Mouse (Mus musculus): Measurements from ENCODE around the gene Fbxw7. TPM values are rescaled to one million over a fixed set of nuclear protein-coding genes. Genes with fewer than 3 reads are reported as not detected.

Fbxw7 gene
- total and polyA plus RNA-seq, 3 experiments, result 5.8 to 27.5 (median 16.8) TPM

DNA sequence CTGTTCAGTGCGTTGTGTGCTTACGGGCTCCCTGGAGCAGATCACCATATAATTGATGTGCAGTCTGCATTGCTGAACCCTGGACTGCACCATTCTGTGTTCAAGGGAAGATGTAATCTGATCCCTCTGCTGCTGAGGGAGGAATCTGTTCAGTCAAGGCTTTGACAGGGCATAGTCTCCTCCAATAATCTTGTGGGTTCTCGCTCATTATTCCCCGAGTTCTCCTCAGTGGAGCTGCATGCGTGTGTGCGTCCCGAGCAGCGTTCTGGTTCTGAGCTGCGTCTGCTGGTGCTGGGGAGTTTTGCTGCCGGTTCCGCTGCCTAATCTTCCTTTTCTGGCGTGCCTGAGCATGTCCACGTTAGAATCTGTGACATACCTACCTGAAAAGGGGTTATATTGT lies 137.1 kb downstream of the Fbxw7 start:
- Histone ChIP-seq H3K36me3 (replicated peaks) (peaks cover 12% of the 10 kb centered on the region), H3K4me1 (ENCODE audit: insufficient read depth, low read depth, low read length) (0 out of 2 replicates have a peak, but pooled peaks cover 5% of the 10 kb centered on the region), H3K9me3 (replicated peaks) (no peaks in the 10 kb centered on the region), H3K4me3 (ENCODE audit: low read depth, low read length) (no peak overlapping the region), H3K27me3 (ENCODE audit: insufficient read depth, low read length) (no peaks in the 10 kb centered on the region)
- no peak for ATAC-seq (ENCODE audit: extremely low read depth, insufficient number of reproducible peaks, low FRiP score, poor library complexity, severe bottlenecking)
- no peak for DNase-seq (ENCODE audit: low spot score)
- TF ChIP-seq POLR2AphosphoS5 (IDR thresholded peaks at IDR 0.05; ENCODE audit: insufficient replicate concordance, low read depth, low read length) (no peak), GATA1 (IDR thresholded peaks at IDR 0.05; ENCODE audit: borderline replicate concordance, low read length) (no peak), TAL1 (conservative IDR thresholded peaks at IDR 0.05; ENCODE audit: low read depth, low read length) (no peak), GATA2 (IDR thresholded peaks at IDR 0.05; ENCODE audit: borderline replicate concordance, low read depth, low read length) (no peak), CTCF (IDR thresholded peaks at IDR 0.05; ENCODE audit: low read depth, low read length) (no peak)

DNA sequence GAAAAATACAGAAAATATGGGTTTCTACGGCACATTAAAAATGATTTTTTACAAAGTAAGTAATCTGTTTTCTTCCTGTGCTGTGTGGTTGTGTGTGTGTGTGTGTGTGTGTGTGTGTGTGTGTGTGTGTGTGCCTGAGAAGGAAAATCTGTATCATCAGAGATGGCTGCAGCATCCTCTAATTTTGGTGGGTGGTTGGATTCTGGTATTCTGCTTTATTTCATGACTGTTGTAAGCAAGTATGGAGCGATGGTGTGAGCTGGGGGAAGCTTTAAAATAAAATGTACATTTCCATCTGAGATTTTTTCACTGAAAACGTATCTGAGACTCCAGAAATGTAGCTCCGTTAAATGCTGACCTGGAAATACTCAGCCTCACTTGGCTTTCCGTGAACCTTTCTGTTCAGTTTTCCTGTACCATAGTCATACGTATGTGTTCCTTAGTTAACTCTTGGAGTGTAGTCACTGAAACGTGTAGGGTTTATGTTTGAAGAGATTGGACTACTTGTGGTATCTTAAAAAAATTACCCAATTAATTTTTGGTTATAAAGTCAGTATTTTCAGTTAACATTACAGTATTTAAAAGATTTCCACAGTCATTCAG lies 137.6 kb downstream of the Fbxw7 start:
- TF ChIP-seq GATA2 (IDR thresholded peaks at IDR 0.05; ENCODE audit: borderline replicate concordance, low read depth, low read length) (no peak), CTCF (IDR thresholded peaks at IDR 0.05; ENCODE audit: low read depth, low read length) (no peak), POLR2AphosphoS5 (IDR thresholded peaks at IDR 0.05; ENCODE audit: insufficient replicate concordance, low read depth, low read length) (no peak), GATA1 (IDR thresholded peaks at IDR 0.05; ENCODE audit: borderline replicate concordance, low read length) (no peak), TAL1 (conservative IDR thresholded peaks at IDR 0.05; ENCODE audit: low read depth, low read length) (no peak)
- Histone ChIP-seq H3K36me3 (replicated peaks) (peaks cover 13% of the 10 kb centered on the region), H3K4me3 (ENCODE audit: low read depth, low read length) (no peak overlapping the region), H3K27me3 (ENCODE audit: insufficient read depth, low read length) (no peaks in the 10 kb centered on the region), H3K4me1 (ENCODE audit: insufficient read depth, low read depth, low read length) (0 out of 2 replicates have a peak, but pooled peaks cover 5% of the 10 kb centered on the region), H3K9me3 (replicated peaks) (no peaks in the 10 kb centered on the region)
- DNase-seq (ENCODE audit: low spot score) (no peak), ATAC-seq (ENCODE audit: extremely low read depth, insufficient number of reproducible peaks, low FRiP score, poor library complexity, severe bottlenecking) (no peak)

DNA sequence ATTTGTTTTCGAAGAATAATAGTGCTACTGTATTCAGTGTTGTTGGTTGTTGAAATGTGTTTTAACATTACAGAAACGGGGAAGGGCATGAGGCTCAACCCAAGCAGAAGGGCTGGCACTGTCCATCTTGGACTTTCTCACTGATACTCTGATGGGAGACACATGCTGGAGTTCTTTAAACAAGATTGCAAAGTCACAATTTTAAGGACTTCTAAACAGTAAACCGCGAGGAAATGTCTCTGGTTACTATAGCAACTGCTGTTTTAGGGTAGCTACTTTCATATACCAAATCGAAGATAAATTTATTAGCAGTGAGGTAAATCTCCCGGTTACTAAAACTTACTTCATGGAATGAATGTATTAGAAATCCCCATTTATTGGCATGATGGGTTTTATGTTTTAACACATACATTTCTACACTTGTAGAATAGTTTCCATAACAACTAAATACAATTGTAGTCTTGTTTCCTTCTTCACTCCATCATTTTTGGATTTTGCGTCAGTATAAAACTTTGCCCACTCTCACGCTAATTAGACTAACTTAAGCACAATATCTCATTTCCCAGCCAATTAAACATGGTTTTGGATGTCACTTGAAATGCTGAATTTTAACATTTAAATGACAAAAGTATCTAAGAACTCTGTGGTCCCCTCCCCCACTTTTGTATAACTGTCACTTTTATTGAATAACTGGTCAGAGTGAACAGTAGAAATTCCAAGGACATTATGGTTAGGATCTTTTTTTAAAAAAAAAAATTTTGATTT lies 140.1 kb downstream of the Fbxw7 start:
- H3K36me3 ChIP-seq (replicated peaks), result peaks cover 25% of the 10 kb centered on the region
- DNase-seq (ENCODE audit: low spot score), result no peak
- ATAC-seq (ENCODE audit: extremely low read depth, insufficient number of reproducible peaks, low FRiP score, poor library complexity, severe bottlenecking), result no peak
- H3K27me3 ChIP-seq (ENCODE audit: insufficient read depth, low read length), result no peaks in the 10 kb centered on the region
- no peak overlapping the region for H3K4me3 ChIP-seq (ENCODE audit: low read depth, low read length)
- H3K9me3 ChIP-seq (replicated peaks), result no peaks in the 10 kb centered on the region
- no peak for TF ChIP-seq TAL1 (conservative IDR thresholded peaks at IDR 0.05; ENCODE audit: low read depth, low read length)
- TF ChIP-seq POLR2AphosphoS5 (IDR thresholded peaks at IDR 0.05; ENCODE audit: insufficient replicate concordance, low read depth, low read length), result no peak
- TF ChIP-seq CTCF (IDR thresholded peaks at IDR 0.05; ENCODE audit: low read depth, low read length), result no peak
- H3K4me1 ChIP-seq (ENCODE audit: insufficient read depth, low read depth, low read length), result 0 out of 2 replicates have a peak, but pooled peaks cover 5% of the 10 kb centered on the region

DNA sequence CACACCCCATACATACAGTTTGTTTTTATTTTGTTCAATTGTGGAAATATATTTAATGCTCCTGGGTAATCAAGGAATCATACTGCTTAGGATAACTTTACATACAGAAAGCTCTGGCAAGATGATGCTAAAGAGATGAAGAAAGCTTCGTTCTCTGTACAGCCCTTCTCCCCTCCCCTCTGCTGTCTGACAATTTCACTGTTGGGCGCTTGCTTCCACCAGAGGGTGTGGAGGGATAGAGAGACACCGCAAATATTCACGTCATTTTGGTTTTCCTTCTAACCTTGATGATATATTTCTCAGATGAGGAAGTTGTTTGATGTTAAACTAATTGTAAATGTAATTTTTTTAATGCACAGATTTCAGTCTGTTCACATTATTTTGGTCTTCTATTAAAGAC lies 140.8 kb downstream of the Fbxw7 start:
- no peak for ATAC-seq (ENCODE audit: extremely low read depth, insufficient number of reproducible peaks, low FRiP score, poor library complexity, severe bottlenecking)
- H3K4me3 ChIP-seq (ENCODE audit: low read depth, low read length), result no peak overlapping the region
- H3K9me3 ChIP-seq (replicated peaks), result no peaks in the 10 kb centered on the region
- peaks cover 27% of the 10 kb centered on the region for H3K36me3 ChIP-seq (replicated peaks)
- H3K27me3 ChIP-seq (ENCODE audit: insufficient read depth, low read length), result no peaks in the 10 kb centered on the region
- 0 out of 2 replicates have a peak, but pooled peaks cover 5% of the 10 kb centered on the region for H3K4me1 ChIP-seq (ENCODE audit: insufficient read depth, low read depth, low read length)
- no peak for DNase-seq (ENCODE audit: low spot score)
- TF ChIP-seq TAL1 (conservative IDR thresholded peaks at IDR 0.05; ENCODE audit: low read depth, low read length) (no peak), CTCF (IDR thresholded peaks at IDR 0.05; ENCODE audit: low read depth, low read length) (no peak), GATA1 (IDR thresholded peaks at IDR 0.05; ENCODE audit: borderline replicate concordance, low read length) (no peak), GATA2 (IDR thresholded peaks at IDR 0.05; ENCODE audit: borderline replicate concordance, low read depth, low read length) (no peak), POLR2AphosphoS5 (IDR thresholded peaks at IDR 0.05; ENCODE audit: insufficient replicate concordance, low read depth, low read length) (no peak)

DNA sequence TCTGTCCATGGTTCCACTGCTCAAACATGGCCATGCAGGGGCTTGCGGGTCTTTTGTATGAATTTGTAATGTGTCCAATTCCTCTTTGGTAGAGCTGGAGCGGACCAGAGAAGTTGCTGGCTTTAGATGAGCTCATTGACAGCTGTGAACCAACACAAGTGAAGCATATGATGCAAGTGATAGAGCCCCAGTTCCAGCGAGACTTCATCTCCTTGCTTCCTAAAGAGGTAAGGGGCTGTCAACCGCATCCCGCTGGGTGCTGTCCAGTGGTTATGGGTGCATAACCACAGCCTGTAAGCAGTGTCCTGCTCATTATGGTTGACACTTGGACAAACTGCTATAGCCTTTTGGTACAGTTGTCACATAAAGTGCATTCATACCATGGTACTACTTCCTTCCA lies 150.1 kb downstream of the Fbxw7 start:
- Histone ChIP-seq H3K9me3 (replicated peaks) (no peaks in the 10 kb centered on the region), H3K4me1 (ENCODE audit: insufficient read depth, low read depth, low read length) (no peaks in the 10 kb centered on the region; the same call in 1 of the 2 replicates), H3K36me3 (replicated peaks) (peaks cover 67% of the 10 kb centered on the region), H3K4me3 (ENCODE audit: low read depth, low read length) (no peak overlapping the region), H3K27me3 (ENCODE audit: insufficient read depth, low read length) (no peaks in the 10 kb centered on the region)
- no peak for DNase-seq (ENCODE audit: low spot score)
- TF ChIP-seq TAL1 (conservative IDR thresholded peaks at IDR 0.05; ENCODE audit: low read depth, low read length), result no peak
- TF ChIP-seq GATA2 (IDR thresholded peaks at IDR 0.05; ENCODE audit: borderline replicate concordance, low read depth, low read length), result no peak
- no peak for TF ChIP-seq POLR2AphosphoS5 (IDR thresholded peaks at IDR 0.05; ENCODE audit: insufficient replicate concordance, low read depth, low read length)
- TF ChIP-seq CTCF (IDR thresholded peaks at IDR 0.05; ENCODE audit: low read depth, low read length), result no peak
- no peak for TF ChIP-seq GATA1 (IDR thresholded peaks at IDR 0.05; ENCODE audit: borderline replicate concordance, low read length)
- no peak for ATAC-seq (ENCODE audit: extremely low read depth, insufficient number of reproducible peaks, low FRiP score, poor library complexity, severe bottlenecking)

DNA sequence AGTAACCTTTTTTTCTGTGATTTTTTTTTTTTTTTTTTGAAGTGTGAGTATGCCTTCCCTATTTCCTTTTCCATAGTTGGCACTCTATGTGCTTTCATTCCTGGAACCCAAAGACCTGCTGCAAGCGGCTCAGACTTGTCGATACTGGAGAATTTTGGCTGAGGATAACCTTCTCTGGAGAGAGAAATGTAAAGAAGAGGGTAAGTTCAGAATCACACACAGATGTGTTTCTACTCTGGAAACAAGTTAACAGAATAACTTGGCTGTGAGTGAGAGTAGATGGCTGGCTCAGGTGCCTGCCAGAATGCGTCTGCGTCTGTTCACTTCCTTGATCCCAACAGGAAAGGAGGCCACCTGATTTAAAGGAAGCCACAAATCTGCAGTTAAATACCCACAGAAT lies 152.3 kb downstream of the Fbxw7 start:
- Histone ChIP-seq H3K27me3 (ENCODE audit: insufficient read depth, low read length) (no peaks in the 10 kb centered on the region), H3K4me3 (ENCODE audit: low read depth, low read length) (no peak overlapping the region), H3K36me3 (replicated peaks) (peaks cover 71% of the 10 kb centered on the region), H3K4me1 (ENCODE audit: insufficient read depth, low read depth, low read length) (no peaks in the 10 kb centered on the region), H3K9me3 (replicated peaks) (no peaks in the 10 kb centered on the region)
- DNase-seq (ENCODE audit: low spot score), result no peak
- ATAC-seq (ENCODE audit: extremely low read depth, insufficient number of reproducible peaks, low FRiP score, poor library complexity, severe bottlenecking), result no peak
- TF ChIP-seq TAL1 (conservative IDR thresholded peaks at IDR 0.05; ENCODE audit: low read depth, low read length) (no peak), CTCF (IDR thresholded peaks at IDR 0.05; ENCODE audit: low read depth, low read length) (no peak), GATA2 (IDR thresholded peaks at IDR 0.05; ENCODE audit: borderline replicate concordance, low read depth, low read length) (no peak), GATA1 (IDR thresholded peaks at IDR 0.05; ENCODE audit: borderline replicate concordance, low read length) (no peak), POLR2AphosphoS5 (IDR thresholded peaks at IDR 0.05; ENCODE audit: insufficient replicate concordance, low read depth, low read length) (no peak)

Measured in G1E (cell line).